Mouse (Mus musculus) thymus, adult 18-20 months (tissue): ENCODE data around the gene Fam126b.
"Not testable (repeated sequence)": the region's sequence is repeated elsewhere in the genome, so short reads cannot be mapped to it uniquely, and the experiment has no call there.

Experiments
- DNase-seq, 2 experiments: peaks; one replicate each; pipeline ENCODE4 v3.0.0; 2022; ENCODE audit warnings: mixed read lengths in 2 of 2

Gene Fam126b

DNA sequence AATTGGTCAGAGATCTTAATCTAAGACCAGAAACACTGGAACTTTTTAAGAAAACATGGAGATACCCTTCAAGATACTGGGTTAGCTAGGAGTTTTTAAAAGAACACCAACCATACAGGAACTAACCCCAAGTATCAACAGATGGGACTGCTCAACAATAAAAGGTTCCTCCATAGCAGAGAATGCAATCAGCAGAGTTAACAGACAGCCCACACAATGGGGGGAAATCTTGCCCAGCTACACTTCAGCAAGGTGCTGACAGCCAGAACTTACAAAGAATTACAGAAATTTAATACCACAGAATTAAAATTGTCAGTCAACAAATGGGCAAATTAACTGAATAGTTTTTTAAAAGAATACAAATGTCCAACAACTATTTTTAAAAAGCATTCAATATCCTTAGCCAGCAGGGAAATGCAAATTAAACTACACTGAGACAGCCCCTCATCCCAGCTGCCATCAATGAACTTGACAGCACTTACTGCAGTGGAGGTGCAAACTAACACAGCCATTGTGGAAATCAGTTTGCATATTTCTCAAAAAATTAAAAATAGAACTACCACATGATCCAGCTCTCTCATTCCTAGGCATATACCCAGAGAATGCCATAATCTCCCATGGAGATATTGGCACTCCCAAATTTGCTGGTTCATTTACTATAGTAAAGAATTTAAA is 17.5 kb downstream of the Fam126b start:
- DNase-seq: no peak

DNA sequence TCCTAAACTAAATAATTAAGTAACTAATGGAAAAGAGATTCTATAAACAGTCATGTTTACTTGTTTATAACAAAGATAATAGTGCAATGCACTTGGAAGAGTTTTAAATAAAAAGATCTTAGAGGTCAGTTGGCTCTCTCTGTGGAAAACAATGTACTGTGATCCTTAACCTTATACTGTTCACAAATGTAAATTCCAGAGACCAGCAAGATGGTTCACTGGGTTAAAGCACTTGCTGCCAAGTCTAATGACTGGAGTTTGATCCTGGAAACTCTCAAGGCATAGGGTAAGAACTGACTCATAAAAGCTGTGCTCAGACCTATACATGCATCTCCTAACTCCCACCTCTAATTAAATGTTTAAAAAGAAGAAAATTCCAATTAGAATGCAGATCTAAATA is 19.5 kb downstream of the Fam126b start:
- DNase-seq: no peak

DNA sequence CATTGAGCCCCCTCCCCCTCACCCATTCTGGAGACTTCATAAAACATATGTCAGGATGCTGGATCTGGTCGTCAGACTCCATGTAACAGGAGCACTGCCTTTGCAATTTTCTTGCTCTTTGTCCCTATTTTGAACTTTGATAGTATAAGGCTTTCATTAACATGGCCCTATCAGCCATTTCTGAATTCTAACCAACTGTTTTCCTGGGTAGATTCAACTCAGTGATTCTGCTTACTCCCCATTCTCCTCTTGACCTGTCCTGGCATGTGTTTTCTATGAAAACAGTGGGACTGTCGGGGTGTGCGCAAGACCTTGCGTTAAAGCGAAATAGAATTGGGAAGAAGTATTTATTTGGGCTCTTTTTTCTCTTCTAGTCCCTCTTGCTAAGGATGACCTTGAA is 21.1 kb downstream of the Fam126b start:
- DNase-seq: no peak

DNA sequence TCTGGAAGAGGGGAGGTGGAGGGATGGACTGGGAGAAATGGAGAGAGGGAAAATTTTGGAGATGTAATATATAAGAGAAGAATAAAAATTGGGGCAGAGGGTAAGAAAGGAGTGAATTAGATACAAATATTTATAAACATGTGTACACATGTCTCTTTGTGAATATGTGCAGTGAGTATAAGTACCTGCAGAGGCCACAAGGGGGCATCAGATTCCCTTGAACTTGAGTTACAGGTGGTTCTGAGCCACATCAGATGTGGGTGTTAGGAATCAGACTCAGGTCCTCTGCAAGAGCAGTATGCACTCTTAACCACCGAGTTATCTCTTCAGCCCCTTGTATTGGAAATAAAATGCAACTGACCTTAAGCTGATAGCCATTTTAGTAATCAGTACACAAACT is 23.7 kb downstream of the Fam126b start:
- DNase-seq: peak; percentile 12 to 18

DNA sequence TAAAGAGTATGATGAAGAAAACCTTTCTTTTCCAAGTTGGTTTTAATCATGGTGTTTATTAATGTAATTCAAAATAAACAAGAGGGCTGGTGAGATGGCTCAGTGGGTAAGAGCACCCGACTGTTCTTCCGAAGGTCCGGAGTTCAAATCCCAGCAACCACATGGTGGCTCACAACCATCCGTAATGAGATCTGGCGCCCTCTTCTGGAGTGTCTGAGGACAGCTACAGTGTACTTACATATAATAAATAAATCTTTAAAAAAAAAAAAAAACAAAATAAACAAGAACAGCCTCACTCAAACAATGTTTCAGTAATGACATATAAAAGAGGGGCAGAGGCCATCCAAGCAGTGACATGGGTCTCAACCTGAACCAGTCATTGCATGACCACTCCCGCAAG is 25.8 kb downstream of the Fam126b start:
- DNase-seq: not testable (repeated sequence)

DNA sequence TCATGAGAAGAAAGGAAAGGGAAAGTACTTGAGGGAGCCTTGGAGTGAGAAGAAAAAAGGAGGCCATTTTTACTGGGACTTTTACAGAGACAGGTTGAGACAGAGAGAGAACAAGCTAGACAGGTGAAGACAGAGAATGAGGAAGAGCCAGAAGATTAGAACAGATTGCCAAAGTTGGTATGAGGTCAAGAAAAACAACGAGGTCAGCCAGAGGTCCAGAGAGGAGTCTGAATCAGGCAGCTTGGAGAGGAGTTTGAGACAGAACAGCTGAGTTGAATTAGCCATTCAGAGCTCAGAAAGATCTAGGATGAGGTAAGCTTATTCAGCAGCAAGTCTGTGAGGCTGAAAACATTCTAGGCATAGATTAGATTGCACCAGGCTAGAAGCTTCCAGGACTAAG is 44.7 kb downstream of the Fam126b start:
- DNase-seq: no peak

DNA sequence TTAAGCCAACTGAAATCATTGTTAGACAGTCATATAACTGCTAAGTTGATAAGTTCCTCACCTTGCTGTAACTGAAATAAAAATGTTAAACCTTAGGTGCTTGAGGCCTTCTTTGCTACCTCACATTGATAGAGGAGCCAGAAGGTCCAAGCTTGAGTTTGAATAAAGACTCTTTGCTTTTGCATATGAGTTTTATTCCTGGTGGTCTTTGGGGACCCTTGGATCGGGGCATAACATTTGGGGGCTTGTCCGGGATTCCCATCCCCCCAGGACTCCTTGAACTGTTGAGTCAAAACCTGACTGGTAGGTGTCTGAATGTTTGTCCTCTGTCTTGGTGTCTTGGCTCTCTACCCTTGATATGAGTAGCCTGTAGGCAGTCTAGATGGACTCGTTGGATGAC is 78.9 kb downstream of the Fam126b start:
- DNase-seq: no peak

DNA sequence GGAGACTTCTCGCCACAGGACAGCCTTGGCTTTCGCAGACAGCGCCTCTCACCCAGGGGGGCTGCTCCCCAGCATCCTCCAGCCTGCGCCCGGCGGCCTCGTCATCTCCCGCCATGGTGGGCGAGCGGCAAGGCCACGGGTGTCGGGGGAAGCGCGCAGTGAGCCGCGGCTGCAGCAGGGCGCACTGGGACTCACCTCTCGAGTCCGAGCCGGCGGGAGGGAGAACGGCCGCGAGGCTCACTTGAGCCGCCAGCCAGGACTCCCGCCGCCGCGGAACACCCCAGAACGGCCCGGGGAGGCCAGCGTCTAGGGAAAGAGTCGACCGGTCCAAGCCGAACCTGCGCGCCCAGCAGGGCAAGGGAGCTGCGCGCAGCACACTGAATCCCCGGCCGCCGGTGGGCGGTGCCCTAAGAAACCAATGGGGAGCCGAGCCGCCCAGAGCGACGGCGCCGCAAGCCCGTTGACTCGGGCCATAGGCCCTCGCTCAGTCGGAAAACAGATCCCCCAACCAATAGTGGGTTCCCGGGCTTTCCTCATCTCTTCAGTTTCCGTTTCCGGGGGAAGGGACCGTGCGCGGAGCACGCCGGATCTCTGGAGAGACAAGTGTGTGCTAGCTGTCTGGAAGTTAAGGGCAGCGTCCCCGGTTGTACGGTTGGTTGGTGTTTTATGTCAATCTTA is 81.4 kb downstream of the Fam126b start, which contains the start of gene Orc2:
Gene Orc2, minus strand, starts transcription at position 533 of the 678 bp plus-strand sequence.
- peak; percentile 84 to 85 for DNase-seq

DNA sequence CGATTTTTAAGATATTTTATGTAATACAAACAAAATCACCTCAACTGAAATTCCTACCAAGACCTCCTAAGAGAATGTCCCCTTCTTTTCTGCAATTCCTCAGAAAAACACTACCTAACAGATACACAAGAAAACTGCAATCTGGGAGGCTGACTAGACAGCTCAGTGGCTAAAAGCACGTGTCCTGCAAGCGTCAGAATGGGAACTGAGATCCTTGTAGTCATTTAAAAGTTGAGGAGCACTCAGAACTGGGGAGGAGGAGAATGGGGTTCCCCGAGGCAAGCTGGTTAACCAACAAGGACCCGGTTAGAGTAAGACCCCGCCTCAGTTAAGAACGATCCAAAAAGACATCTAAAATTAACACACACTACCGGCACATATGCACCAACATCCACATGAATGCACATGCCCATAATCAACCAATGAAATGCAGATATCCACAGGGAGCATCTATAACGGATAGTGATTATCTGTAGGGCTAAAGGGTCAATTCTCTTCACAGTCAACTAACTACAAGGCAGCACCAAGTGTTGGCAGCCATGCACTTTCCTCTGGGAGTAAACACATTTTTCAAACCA is 82.2 kb downstream of the Fam126b start:
- no peak for DNase-seq

DNA sequence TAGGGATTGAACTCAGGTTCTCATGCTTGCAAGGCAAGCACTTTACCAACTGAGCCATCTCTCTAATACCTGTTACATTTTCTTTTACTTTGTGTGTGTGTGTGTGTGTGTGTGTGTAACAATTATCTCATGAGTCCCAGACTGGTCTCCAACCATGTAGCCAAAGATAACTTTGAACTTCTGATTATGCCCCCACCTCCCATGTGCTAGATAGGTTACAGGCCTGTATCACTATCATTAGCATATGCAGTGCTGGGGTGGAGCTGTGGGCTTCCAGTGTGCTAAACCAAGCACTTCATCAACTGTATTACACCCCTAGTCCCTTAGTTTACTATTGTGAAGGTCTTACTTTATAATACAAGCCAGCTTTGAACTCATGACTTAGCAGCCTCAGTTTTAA is 83.0 kb downstream of the Fam126b start:
- no peak for DNase-seq

DNA sequence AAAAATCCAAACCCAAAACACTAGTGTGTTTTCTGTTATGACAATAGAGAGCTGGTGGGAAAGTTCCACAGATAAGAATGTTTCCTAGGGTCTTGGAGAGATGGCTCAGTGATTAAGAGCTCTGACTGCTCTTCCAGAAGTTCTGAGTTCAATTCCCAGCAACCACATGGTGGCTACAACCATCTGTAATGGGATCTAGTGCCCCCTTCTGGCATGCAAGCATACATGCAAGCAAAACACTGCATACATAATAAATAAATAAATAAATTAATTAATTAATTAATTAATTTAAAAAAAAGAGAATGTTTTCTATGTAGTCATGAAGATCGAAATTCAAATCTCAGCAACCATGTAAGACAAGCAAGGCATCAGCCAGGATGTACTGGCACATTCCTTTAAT is 87.4 kb downstream of the Fam126b start:
- DNase-seq: no peak

DNA sequence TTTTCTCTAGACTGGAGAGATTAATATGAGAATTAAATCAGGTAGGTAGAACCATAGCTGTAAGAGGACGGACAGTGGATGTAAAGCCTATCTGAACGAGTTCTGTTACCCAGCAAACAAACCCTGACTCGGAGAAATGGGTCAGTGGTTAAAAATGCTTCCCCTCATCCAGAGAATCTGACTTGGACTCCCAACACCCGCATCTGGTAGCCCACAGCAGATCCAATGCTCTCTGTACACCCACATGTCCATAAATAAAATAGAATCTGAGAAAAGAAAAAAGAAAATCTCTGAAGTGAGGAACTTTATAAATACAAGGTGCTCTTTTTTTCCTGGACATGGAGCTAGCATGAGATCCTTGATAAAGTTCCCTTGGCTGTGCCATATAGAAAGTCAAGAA is 88.4 kb downstream of the Fam126b start:
- DNase-seq: no peak

DNA sequence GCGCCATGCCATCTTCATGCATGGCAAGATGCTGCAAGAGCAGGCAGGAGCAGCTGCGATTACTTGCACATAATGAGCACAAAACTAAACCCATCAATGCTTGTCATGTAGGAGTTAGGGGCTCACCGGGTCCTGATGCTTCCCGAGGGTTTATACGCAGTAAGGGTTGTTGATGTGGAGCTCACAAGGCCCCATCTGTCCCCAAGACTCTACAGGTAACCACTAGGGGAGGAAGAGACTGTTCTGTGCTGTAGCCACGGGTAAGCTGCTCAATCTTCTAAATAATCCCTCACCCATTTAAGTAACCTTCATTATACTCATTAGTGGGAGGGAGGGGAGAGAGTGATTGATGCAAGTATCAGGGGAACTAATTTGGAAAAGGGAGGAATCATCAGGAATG is 90.5 kb downstream of the Fam126b start:
- no peak for DNase-seq

DNA sequence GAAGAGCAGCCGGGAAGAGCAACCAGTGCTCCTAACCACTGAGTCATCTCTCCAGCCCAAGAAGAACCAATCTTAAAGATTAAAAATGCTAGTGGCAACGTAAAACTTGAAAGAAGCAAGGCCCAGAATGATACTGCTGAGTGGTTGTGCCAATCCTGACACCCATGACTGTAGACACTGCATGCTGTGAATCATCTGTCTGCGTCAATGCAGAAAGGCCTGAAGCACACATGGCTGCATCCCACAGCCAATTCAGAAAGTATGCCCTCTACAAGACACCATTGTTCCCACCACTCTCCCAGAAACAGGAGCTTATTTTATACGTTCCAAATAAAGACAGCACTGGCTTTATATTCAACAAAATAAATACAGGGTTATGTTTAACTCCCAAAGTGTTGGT is 103.5 kb downstream of the Fam126b start:
- no peak for DNase-seq

DNA sequence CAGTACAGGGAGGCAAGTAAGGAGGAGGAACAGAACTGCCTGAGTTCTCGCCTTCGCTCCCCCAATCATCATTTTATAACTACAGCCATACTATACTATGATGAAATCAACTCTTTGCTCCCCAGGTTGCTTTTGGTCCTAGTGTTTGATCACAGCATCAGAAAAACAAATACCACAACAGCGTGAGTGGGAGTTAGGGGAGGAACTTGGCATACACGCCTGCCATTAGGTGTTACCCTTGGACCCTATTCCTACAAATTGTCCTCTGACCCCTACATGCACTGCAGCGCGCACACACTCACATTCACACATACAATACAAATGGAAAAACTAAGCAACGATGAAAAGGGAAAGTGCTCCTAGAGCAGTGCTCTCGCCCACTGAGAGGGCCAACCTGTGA is 110.5 kb downstream of the Fam126b start:
- no peak for DNase-seq
